Mouse (Mus musculus) ovary, postnatal 14 days (tissue): ENCODE data around the gene Vcl.

ENCODE experiments used
- DNase-seq: peaks from one replicate; pipeline ENCODE4 v3.0.0; 2022; ENCODE audit warnings: low spot score

The Vcl gene

GRCm38 (mm10) chr14:20938860-20939259 lies 9.7 kb downstream of the Vcl start:
- no peak for DNase-seq

- DNase-seq, result no peak
Measured at GRCm38 (mm10) chr14:20945296-20945695, 16.1 kb downstream of the Vcl start.

DNA sequence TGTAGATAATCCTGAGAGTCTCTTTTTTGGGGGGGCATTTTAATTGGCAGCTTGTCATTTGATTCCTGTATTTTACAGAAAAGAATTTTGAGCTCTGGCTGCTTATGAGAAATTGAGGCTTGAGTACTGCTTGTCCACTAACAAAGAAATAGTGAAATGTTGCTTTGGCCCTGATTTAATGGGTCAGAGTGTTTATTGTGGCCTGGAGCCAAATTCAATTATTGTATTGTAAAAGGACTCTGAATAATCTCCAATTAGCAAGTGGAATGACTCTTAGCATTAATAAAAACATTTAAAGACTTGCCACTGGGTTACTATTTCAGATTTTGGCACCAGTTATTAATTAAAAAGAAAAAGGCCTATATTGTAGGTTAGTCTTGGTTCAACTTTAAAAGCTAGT lies 26.8 kb downstream of the Vcl start:
- DNase-seq, result no peak

DNA sequence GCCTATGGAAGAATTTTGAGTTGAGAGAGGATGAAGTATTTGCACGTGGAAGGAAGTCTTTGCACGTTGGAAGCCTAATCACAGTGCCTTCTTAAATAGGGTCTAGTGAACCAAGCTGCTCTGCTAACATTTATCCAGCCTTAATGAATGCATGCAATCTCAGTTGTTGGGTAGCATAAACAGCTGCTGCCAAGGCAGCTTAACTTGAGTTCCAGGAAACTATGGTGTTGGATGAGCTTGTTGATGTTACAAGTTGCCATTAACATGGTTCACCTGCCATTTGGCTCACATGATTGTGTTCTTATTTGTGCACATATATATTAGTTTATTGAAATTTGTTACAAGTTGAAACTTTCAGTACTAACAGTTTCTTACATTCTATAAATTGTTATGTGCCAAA lies 29.8 kb downstream of the Vcl start:
- DNase-seq, result no peak

GRCm38 (mm10) chr14:20962466-20962865 lies 33.3 kb downstream of the Vcl start:
- DNase-seq, result no peak

GRCm38 (mm10) chr14:20962906-20963305 lies 33.7 kb downstream of the Vcl start:
- no peak for DNase-seq

- no peak for DNase-seq
Measured at GRCm38 (mm10) chr14:20963863-20964262, 34.7 kb downstream of the Vcl start.

DNA sequence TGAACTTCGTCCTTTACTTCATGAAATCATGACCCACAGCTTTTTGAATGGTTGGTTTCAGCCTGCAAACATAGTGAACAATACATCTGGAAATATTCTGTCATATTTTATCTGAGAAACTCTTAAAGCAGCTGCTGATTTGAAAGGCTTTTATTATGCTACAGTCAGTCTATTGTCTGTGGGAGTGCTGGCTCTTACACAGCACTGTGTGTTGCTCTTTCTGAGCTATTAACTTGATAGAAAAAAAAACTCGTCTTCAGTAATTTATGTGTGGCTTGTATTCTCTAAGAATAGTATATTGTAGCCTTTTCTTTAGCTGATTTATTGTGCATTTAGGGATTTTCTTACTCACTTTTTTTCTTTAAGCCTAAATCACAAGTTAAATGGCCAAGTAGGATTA lies 35.1 kb downstream of the Vcl start:
- DNase-seq, result no peak

GRCm38 (mm10) chr14:20966959-20967670 lies 37.9 kb downstream of the Vcl start:
- DNase-seq, result no peak

GRCm38 (mm10) chr14:20969066-20969465 lies 39.9 kb downstream of the Vcl start:
- DNase-seq, result no peak

DNA sequence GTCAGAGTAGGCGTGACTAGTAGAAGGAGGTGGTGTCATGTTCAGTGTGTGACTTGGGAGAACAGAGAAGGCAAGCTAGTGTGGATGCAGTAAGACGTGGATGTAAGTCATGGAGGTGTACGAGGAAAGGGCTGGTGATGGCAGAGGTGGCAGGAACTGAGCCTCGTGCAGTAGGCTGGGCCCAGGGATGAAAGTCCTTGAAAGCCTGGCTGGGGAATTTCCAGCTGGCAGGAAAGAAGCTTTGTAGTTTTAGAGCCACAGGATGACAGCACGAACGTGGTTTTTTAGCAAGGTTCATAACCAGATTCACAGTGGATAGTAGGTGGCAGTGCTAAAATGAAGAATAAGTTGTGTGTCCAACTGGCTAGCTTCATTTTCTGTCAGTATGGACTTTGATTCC lies 41.2 kb downstream of the Vcl start:
- DNase-seq, result no peak

GRCm38 (mm10) chr14:20970927-20971326 lies 41.7 kb downstream of the Vcl start:
- DNase-seq, result no peak

DNA sequence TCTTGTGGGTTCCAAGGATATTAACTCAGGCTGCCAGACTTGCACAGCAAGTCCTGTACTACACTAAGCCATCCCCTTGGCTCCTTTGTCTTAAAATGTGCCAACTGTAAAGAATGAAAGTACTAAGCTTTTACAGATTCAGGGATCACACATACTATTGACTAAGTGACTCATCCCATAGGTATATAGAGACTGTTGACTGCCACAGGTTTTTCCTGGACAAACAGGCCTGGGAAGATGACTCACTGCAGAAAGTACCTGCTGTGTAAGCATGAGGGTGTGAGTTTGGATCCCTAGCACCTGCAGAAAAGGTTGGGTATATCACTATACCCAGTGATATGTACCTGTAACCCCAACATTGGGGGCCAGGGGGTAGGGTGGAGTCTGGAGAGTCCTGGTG lies 44.6 kb downstream of the Vcl start:
- DNase-seq, result no peak

DNA sequence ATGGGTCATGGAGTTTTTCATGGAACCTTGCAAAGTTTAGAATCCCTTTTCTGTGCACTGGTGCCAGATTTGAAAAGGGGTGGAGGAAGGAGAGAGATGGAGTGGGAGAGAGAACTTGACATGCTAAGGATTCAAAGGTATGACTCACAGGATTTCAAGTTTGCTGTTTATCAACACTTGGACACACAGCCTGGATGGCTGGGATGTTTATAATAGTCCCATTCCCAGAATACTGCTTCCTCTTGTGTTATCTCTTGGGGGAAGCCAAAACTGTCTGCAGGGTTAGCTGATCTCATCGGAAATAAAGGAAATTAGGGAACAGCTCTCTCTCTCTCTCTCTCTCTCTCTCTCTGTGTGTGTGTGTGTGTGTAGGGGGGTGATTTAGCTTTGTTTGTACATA lies 47.5 kb downstream of the Vcl start:
- no peak for DNase-seq

GRCm38 (mm10) chr14:20977726-20978125 lies 48.5 kb downstream of the Vcl start:
- DNase-seq, result no peak

DNA sequence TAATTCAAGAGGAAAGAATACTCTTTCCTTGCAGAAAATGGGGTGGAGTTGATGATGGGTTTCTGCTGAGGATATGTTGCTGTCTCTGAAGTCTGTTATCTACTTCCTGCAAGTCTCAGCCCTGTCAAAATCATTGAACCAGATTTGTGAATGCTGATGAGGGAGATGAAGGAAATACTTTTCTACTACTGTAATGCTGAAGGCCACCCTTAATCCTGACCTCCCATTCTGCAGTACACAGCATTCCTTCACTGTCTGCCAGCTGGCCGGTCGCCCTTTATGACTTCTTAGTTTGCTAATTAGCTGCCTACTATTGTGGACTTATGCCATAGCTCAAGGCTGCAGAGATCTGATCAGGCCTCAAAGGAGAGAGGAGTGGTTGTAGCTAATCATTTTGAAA lies 54.6 kb downstream of the Vcl start:
- peak; percentile 28 for DNase-seq

DNA sequence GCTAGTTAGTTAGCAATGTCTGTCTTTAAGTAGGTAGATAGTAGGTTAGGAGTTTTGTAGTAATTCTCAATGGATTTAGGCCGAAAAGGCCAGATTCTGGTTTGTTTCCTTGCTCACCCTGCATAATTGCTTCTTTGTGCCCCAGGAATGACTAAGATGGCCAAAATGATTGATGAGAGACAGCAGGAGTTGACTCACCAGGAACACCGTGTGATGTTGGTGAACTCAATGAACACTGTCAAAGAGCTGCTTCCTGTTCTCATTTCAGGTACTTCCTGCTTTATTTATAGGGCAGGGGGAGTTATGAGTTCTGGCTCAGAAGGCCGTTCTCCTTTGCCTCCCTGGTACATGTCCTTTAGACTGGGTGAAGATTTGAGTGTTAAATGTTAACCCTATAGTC lies 56.3 kb downstream of the Vcl start:
- DNase-seq, result no peak

DNA sequence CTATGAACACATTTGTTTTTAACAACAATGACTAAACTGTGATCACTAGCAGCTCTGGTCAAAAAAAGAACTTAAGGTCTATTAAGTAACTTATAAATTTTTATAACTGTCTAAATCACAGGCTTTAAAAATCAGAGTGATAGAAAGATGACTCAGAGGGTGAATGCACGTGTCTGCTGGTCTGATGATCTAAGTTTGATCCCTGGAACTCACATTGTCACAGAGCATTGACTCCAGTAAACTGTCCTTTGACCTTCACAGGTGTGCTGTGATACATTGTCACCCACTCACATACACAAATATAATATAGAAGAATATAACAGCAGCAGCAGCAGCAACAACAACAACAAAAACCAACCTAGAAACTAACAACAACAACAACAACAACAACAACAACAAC lies 62.3 kb downstream of the Vcl start:
- DNase-seq, result no peak

- DNase-seq, result peak; percentile 34
Measured at GRCm38 (mm10) chr14:20993067-20993691, 64.0 kb downstream of the Vcl start.

- no peak for DNase-seq
Measured at GRCm38 (mm10) chr14:20994475-20994874, 65.3 kb downstream of the Vcl start.

DNA sequence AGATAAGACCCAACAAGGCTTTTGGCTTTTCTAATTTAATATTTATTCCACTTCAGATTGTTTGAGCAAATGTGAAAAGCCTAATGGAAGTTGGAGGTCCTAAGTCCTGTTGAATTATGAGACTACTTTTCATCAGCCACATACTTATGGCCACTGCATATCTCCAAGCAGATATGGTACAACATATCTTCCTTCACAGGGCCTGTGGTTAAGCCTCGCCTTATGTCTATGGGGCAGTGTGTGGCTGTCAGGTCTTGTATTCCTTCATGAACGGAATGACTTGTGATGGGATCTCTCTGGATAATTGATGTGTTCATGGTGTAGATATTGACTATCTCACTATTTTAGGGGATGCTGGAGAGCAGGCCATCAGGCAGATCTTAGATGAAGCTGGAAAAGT lies 66.3 kb downstream of the Vcl start:
- no peak for DNase-seq

GRCm38 (mm10) chr14:20996361-20996760 lies 67.2 kb downstream of the Vcl start:
- no peak for DNase-seq

DNA sequence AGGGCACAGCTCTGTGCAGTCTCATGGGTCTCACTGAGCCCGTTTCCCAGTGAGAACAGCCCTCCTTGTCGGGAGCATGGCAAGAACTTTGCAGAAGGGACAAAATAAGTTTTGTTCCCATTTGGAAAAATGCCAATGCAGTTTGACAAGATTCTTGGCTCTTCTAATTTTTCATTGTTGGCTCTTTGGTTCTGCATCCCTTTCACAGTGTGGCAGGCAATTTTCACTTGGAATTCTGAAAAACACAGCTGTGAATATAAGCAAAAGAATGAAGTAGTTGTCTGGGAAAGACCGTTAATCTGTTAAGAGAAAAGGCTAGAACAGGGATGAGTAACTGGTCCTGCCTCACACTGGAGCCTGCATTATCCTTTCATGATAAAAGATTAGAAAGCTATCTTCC lies 68.3 kb downstream of the Vcl start:
- no peak for DNase-seq

DNA sequence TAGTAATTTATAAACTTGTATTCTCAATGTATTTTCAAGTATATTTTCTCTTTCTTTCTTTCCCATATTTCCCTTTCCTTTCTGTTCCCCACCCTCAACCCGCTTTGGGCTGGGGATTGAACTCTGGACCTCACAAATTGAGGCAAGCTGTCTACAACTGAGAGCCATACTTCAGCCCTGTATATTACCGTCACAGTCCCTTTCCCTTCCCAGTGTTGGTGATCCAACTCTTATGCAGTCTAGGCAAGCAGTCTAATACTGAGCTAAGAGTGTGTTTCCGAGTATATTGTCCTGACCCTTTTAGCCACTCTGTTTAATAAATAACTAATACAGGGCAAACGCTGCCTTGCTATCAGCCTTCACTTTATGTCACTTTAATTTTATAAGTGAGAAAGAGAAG lies 70.4 kb downstream of the Vcl start:
- DNase-seq, result no peak
